Mouse (Mus musculus) kidney, adult 2 months (tissue): ENCODE measurements around the gene Gm12394. TPM values are rescaled to one million over a fixed set of nuclear protein-coding genes. Genes with fewer than 3 reads are reported as not detected.
"Not testable (repeated sequence)": the region's sequence is repeated elsewhere in the genome, so short reads cannot be mapped to it uniquely, and the experiment has no call there.

Source experiments
- DNase-seq: peaks from one replicate; pipeline ENCODE4 v3.0.0; 2021
- H3K27ac ChIP-seq: fragments of 200-500 bp; 2 replicates; pipeline ENCODE4 v1.5.1; 2012; ENCODE audit warnings: low read depth, low read length, control low read depth, inconsistent platforms; ENCODE audit not compliant: insufficient read depth
- H3K27me3 ChIP-seq: fragments of 200-500 bp; replicated peaks from 2 replicates; pipeline ENCODE4 v1.6.1; 2012; ENCODE audit warnings: mild to moderate bottlenecking, moderate library complexity, low read length, inconsistent platforms; ENCODE audit not compliant: control insufficient read depth, insufficient read depth
- H3K36me3 ChIP-seq: fragments of 200-500 bp; 2 replicates; pipeline ENCODE4 v1.6.1; 2012; ENCODE audit warnings: mild to moderate bottlenecking, moderate library complexity, low read length, inconsistent platforms; ENCODE audit not compliant: control insufficient read depth, insufficient read depth
- H3K4me1 ChIP-seq: fragments of 200-500 bp; 2 replicates; pipeline ENCODE4 v1.6.1; 2011; ENCODE audit warnings: low read length; ENCODE audit not compliant: control insufficient read depth, insufficient read depth
- H3K4me3 ChIP-seq: fragments of 200-500 bp; 2 replicates; pipeline ENCODE4 v1.5.1; 2011; ENCODE audit warnings: mild to moderate bottlenecking, low read depth, low read length, control low read depth; ENCODE audit not compliant: insufficient read depth
- CTCF ChIP-seq: fragments of 200-500 bp; conservative IDR thresholded peaks from 2 replicates; pipeline ENCODE4 v1.5.1; 2011; ENCODE audit warnings: low read depth, mild to moderate bottlenecking, control low read depth, low read length, moderate library complexity, mixed read lengths; ENCODE audit not compliant: insufficient read depth, insufficient read length
- POLR2A ChIP-seq: fragments of 200-500 bp; IDR thresholded peaks from one replicate; pipeline ENCODE4 v1.6.1; 2011; ENCODE audit warnings: low read depth, low read length, control low read depth
- whole genome bisulfite sequencing: fragments of 180-500 bp; shearing (Covaris S2); methylation state at CpG from one replicate; pipeline ENCODE4 v1.1.7; 2018; 5-methylcytosine and 5-hydroxymethylcytosine counted together
- polyA plus RNA-seq: library from polyadenylated mRNA; depleted of rRNA; stranded (reverse); fragments of >200 nt; gene quantifications from 2 replicates; pipeline ENCODE4 v1.2.3, GENCODE M21; 2012

The Gm12394 gene
- polyA plus RNA-seq, 1 experiment, result not detected

GRCm38 (mm10) chr4:42876586-42877291 lies 20.2 kb upstream of the Gm12394 start:
- no peak overlapping the region for H3K27ac ChIP-seq
- peak; percentile 75 for DNase-seq
- TF ChIP-seq POLR2A (no peak), CTCF (peak; percentile 79)
- no peaks in the 10 kb centered on the region for H3K27me3 ChIP-seq
- H3K4me1 ChIP-seq, result no peaks in the 10 kb centered on the region
- H3K36me3 ChIP-seq, result no peaks in the 10 kb centered on the region
- no peak overlapping the region for H3K4me3 ChIP-seq
- WGBS, result 35% methylated on average over 5 of the region's 5 CpGs

GRCm38 (mm10) chr4:42874134-42874533 lies 17.6 kb upstream of the Gm12394 start, which contains the start of gene Fam205c:
Gene Fam205c (minus strand): TSS chr4:42874234.
- Histone ChIP-seq H3K36me3 (no peaks in the 10 kb centered on the region), H3K4me1 (no peaks in the 10 kb centered on the region), H3K4me3 (no peak within 1 kb of the TSS), H3K27me3 (no peaks in the 10 kb centered on the region), H3K27ac (no peak within 1 kb of the TSS)
- no peak for TF ChIP-seq POLR2A
- TF ChIP-seq CTCF, result no peak
- 86% methylated on average over 7 of the region's 7 CpGs for WGBS
- DNase-seq, result no peak

DNA sequence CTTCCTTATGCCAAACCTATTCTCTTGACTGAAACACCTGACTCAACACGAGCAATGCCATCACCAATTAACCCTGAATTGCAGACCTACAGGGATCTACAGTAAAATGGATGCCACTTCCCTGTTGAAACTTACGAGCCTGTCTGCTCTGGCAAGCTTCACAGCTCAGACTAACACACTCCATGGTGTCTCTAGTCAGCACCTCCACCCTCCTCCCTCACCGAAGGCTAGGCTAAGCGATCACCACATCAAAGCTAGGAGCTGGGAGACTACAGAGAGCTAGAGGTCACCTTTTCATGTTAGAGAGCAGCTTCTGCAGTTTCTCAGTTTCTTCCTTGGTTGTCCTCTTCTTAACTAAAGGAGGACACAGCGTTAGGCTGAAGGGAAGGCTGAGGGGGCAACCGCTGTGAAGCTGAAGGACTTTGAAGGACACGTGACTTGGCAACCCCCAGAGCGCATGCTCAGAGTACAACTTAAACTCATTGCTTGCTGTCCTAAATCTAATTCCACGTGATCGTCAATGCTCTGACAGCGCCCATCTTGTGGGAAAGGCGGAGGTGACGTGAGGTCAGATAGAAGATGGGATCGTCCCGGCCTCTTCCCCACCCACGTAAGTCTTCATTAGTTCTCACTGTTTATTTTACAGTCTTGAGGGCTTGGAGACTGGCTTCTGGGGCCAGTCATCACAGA lies 16.3 kb upstream of the Gm12394 start:
- Histone ChIP-seq H3K27ac (no peak overlapping the region), H3K27me3 (no peaks in the 10 kb centered on the region), H3K36me3 (no peaks in the 10 kb centered on the region), H3K4me3 (no peak overlapping the region), H3K4me1 (no peaks in the 10 kb centered on the region)
- TF ChIP-seq CTCF (no peak), POLR2A (no peak)
- WGBS, result 63% methylated on average over 16 of the region's 16 CpGs
- peak; percentile 15 for DNase-seq

- Histone ChIP-seq H3K36me3 (no peaks in the 10 kb centered on the region), H3K27ac (no peak overlapping the region), H3K27me3 (no peaks in the 10 kb centered on the region), H3K4me1 (no peaks in the 10 kb centered on the region), H3K4me3 (no peak overlapping the region)
- WGBS, result 94% methylated on average over 7 of the region's 7 CpGs
- TF ChIP-seq POLR2A (no peak), CTCF (no peak)
- DNase-seq, result no peak
These were observed 15.6 kb upstream of the Gm12394 start for GRCm38 (mm10) chr4:42872151-42872550.

GRCm38 (mm10) chr4:42870748-42871147 lies 14.2 kb upstream of the Gm12394 start:
- peak; percentile 10 for DNase-seq
- Histone ChIP-seq H3K4me1 (no peaks in the 10 kb centered on the region), H3K36me3 (no peaks in the 10 kb centered on the region), H3K27ac (no peak overlapping the region), H3K4me3 (no peak overlapping the region), H3K27me3 (no peaks in the 10 kb centered on the region)
- 76% methylated on average over 5 of the region's 5 CpGs for WGBS
- no peak for TF ChIP-seq CTCF
- TF ChIP-seq POLR2A, result no peak

- H3K36me3 ChIP-seq, result no peaks in the 10 kb centered on the region
- DNase-seq, result no peak
- no peaks in the 10 kb centered on the region for H3K4me1 ChIP-seq
- no peak overlapping the region for H3K27ac ChIP-seq
- H3K27me3 ChIP-seq, result no peaks in the 10 kb centered on the region
- no peak overlapping the region for H3K4me3 ChIP-seq
- 91% methylated on average over 5 of the region's 5 CpGs for WGBS
- TF ChIP-seq CTCF (no peak), POLR2A (no peak)
These were observed 11.6 kb upstream of the Gm12394 start for GRCm38 (mm10) chr4:42868193-42868592.

DNA sequence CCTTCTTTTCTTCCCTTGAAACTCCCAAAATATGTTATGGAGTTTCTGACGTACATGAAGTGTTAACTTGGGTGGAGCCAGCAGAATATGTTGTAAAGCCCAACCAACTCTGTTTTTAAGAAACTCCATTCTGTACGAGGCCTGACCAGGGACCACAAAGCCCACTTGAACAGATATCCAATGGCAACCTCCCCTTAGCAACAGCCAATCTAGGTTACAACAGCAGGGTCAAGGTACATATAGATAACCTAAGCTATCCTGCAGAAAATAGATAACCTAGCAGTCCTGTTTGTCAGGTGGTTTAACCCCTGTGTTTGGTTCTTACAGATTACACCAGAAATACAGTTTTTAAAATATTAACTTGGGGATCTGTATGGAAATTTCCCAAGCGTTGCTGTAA lies 10.8 kb upstream of the Gm12394 start:
- no peaks in the 10 kb centered on the region for H3K27me3 ChIP-seq
- no peaks in the 10 kb centered on the region for H3K36me3 ChIP-seq
- WGBS, result 59% methylated on average over 3 of the region's 3 CpGs
- H3K4me1 ChIP-seq, result no peaks in the 10 kb centered on the region
- H3K27ac ChIP-seq, result no peak overlapping the region
- no peak for TF ChIP-seq CTCF
- TF ChIP-seq POLR2A, result no peak
- no peak for DNase-seq
- no peak overlapping the region for H3K4me3 ChIP-seq

- H3K4me3 ChIP-seq, H3K4me1 ChIP-seq, H3K27ac ChIP-seq, H3K27me3 ChIP-seq, DNase-seq, H3K36me3 ChIP-seq: not testable (repeated sequence)
- 84% methylated on average over 5 of the region's 5 CpGs for WGBS
These were observed 6.9 kb upstream of the Gm12394 start for GRCm38 (mm10) chr4:42863487-42863886.

DNA sequence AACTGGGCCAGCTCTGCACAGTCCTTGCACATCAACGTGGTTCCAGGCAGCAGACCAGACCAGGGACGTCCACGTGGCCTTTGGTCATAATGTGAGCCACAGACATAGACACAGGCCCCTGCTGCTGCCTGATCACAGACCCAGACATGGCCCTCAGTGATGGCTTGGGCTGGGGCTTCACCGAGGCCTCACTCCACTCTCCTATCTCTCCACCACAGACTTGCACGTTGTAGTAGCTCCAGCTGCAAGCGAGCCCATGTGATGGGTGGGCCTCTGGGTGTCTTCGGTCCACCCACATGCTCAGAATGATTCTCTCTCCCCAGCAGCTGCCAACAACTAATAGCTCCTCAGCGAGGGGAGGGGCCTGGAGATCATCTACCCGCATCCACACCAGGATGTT lies 3.9 kb upstream of the Gm12394 start:
- 80% methylated on average over 9 of the region's 9 CpGs for WGBS
- H3K27ac ChIP-seq, H3K4me3 ChIP-seq, H3K36me3 ChIP-seq, H3K4me1 ChIP-seq, DNase-seq, H3K27me3 ChIP-seq: not testable (repeated sequence)

DNA sequence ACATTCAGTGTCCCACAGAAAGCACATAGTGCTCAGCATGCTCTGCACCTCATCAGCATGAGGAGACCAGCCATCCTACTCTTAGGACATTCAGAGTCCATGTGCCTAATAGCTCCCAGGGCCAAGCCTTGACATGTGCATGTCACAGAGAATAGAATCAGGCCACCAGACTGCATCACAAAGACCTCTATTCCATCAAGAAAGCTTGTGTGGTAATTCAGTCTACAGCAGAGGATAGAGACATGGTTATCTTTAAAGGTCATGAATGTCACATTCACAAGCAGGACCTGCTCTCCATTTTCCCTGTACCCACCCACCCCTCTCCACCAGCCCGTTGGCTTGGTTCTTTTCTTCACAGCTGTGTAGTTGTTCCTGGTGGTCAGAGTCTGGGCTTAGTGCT lies 2.8 kb downstream of the Gm12394 start, which contains the start of gene Fam205a1:
TSS of gene Fam205a1 (minus strand) at position 101 of the 400 bp plus-strand sequence.
- DNase-seq, H3K36me3 ChIP-seq, H3K4me1 ChIP-seq, H3K27ac ChIP-seq, H3K4me3 ChIP-seq, H3K27me3 ChIP-seq: not testable (repeated sequence)
- WGBS, result 88% methylated on average over 1 of the region's 1 CpGs
